Mouse (Mus musculus): ENCODE measurements around the gene C130032M10Rik.

DNA sequence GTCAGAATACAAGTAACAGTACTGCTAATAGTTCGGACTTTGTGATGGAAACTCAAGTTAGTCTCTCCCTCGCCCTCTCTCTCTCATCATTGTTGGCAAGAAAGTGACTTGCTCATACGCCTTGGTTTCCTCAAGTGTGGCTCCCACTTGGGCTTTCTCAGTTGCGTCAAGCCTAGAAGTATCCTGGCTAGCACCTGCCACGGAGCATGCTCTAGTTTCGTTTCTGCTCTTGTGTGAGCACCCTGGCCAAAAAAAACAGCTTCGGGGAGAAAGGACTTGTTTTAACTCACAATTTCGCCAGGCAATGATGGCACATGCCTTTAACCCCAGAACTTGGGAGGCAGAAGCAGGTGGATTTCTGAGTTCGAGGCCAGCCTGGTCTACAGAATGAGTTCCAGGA lies 38.5 kb upstream of the C130032M10Rik start:
- TF ChIP-seq CTCF (IDR thresholded peaks at IDR 0.05; ENCODE audit: control insufficient read depth, insufficient read depth, low read length) (no peak), POLR2A (IDR thresholded peaks at IDR 0.05; ENCODE audit: borderline replicate concordance, control insufficient read depth, low read depth, low read length) (no peak)

Data from bone marrow, adult 2 months (tissue).